Mouse (Mus musculus) embryo, embryonic 11 days (tissue): ENCODE results near the gene Herc3.

Source experiments
- DNase-seq: peaks from one replicate; pipeline ENCODE4 v3.0.0-alpha.2; 2015

The Herc3 gene

GRCm38 (mm10) chr6:58922511-58922910 is 91.2 kb downstream of the Herc3 start:
- no peak for DNase-seq

GRCm38 (mm10) chr6:58927881-58928280 is 96.6 kb downstream of the Herc3 start:
- DNase-seq, result no peak

GRCm38 (mm10) chr6:58929911-58930431 is 98.7 kb downstream of the Herc3 start:
- DNase-seq, result no peak

GRCm38 (mm10) chr6:58931149-58931548 is 99.9 kb downstream of the Herc3 start:
- DNase-seq, result no peak

GRCm38 (mm10) chr6:58932515-58933188 is 101.4 kb downstream of the Herc3 start:
- peak; percentile 12 for DNase-seq

- peak; percentile 78 for DNase-seq
These were observed 102.1 kb downstream of the Herc3 start for GRCm38 (mm10) chr6:58933189-58933913.

- DNase-seq, result no peak
These were observed 102.9 kb downstream of the Herc3 start for GRCm38 (mm10) chr6:58934144-58934543.

- DNase-seq, result no peak
These were observed 106.5 kb downstream of the Herc3 start for GRCm38 (mm10) chr6:58937726-58938125.

GRCm38 (mm10) chr6:58942276-58942675 is 111.0 kb downstream of the Herc3 start:
- no peak for DNase-seq

- no peak for DNase-seq
These were observed 112.7 kb downstream of the Herc3 start for GRCm38 (mm10) chr6:58943958-58944357.

GRCm38 (mm10) chr6:58946246-58946645 is 115.0 kb downstream of the Herc3 start:
- no peak for DNase-seq

GRCm38 (mm10) chr6:58946840-58947239 is 115.6 kb downstream of the Herc3 start:
- no peak for DNase-seq

- no peak for DNase-seq
These were observed 119.1 kb downstream of the Herc3 start for GRCm38 (mm10) chr6:58950410-58950809.

GRCm38 (mm10) chr6:58951128-58951992 is 120.1 kb downstream of the Herc3 start:
- no peak for DNase-seq

GRCm38 (mm10) chr6:58960523-58960922 is 129.3 kb downstream of the Herc3 start:
- DNase-seq, result no peak

- no peak for DNase-seq
These were observed 131.4 kb downstream of the Herc3 start for GRCm38 (mm10) chr6:58962691-58963090.

- no peak for DNase-seq
These were observed 132.8 kb downstream of the Herc3 start for GRCm38 (mm10) chr6:58964091-58964490.

GRCm38 (mm10) chr6:58964565-58964964 is 133.3 kb downstream of the Herc3 start:
- DNase-seq, result no peak

- DNase-seq, result peak; percentile 22
These were observed 134.0 kb downstream of the Herc3 start for GRCm38 (mm10) chr6:58965071-58965831.

- no peak for DNase-seq
These were observed 137.0 kb downstream of the Herc3 start for GRCm38 (mm10) chr6:58968272-58968671.
